18 mouse cellular contexts compared by ENCODE assay signal in the genomic region with DNA sequence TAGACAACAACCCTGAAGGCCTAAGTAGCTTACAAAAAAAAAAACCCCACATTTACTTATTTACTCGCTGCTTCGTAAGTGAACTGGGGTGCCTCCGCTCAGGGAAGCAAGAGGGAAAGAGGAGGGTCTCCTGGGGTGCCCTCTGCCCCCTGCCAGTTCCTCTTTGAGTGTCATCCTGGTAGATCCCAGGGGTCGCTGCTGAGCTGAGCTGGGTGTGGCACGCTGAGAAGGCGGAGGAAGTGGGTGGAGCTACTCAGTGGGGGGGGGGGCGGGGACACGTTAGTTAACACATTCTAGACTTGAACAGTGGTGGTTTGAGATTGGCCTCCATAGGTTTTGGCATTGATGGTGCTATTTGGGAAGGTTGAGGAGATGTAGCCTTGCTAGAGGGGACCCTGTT. TPM values are rescaled to one million over a fixed set of nuclear protein-coding genes. Genes with fewer than 3 reads are reported as not detected.
DNase-seq lines count a peak whose midpoint lies in the region; ATAC-seq lines count a peak whose summit lies in the region.
"Had no signal": no experiment of that assay in that cellular context is flagged by ENCODE, and none has a peak within 500 bp of the region (broad histone marks: within the 10 kb centered on the region; RNA-seq: fewer than 3 reads in every experiment).

No protein-coding gene starts in this region.

- H3K9ac ChIP-seq in liver, embryonic 13.5 days = no peak overlapping the region
- no peak overlapping the region for H3K9ac ChIP-seq in liver, embryonic 12.5 days
- H3K9ac ChIP-seq: embryonic facial prominence, embryonic 12.5 days; forebrain, postnatal 0 days; hindbrain, embryonic 12.5 days; liver, embryonic 15.5 days had no signal

- no peaks in the 10 kb centered on the region for H3K9me3 ChIP-seq in liver, embryonic 13.5 days (replicated peaks)
- H3K9me3 ChIP-seq in liver, embryonic 12.5 days (replicated peaks) = no peaks in the 10 kb centered on the region
- no peaks in the 10 kb centered on the region for H3K9me3 ChIP-seq in hindbrain, embryonic 10.5 days
- H3K9me3 ChIP-seq: embryonic facial prominence, embryonic 12.5 days; hindbrain, embryonic 12.5 days; liver, embryonic 15.5 days; midbrain, embryonic 10.5 days had no signal

- peaks cover 26% of the 10 kb centered on the region for H3K4me1 ChIP-seq in liver, embryonic 13.5 days (replicated peaks)
- H3K4me1 ChIP-seq in liver, embryonic 12.5 days = peaks cover 25% of the 10 kb centered on the region
- peaks cover 29% of the 10 kb centered on the region for H3K4me1 ChIP-seq in hindbrain, embryonic 10.5 days (replicated peaks)
- H3K4me1 ChIP-seq: liver, embryonic 15.5 days had no signal

- H3K4me3 ChIP-seq in liver, embryonic 13.5 days (replicated peaks) = no peak overlapping the region
- H3K4me3 ChIP-seq in liver, embryonic 12.5 days = no peak overlapping the region
- H3K4me3 ChIP-seq in hindbrain, embryonic 10.5 days = no peak overlapping the region
- H3K4me3 ChIP-seq: embryonic facial prominence, embryonic 12.5 days; gastrocnemius, adult 2 months; hindbrain, embryonic 12.5 days; layer of hippocampus, adult 2 months; liver, embryonic 15.5 days; midbrain, embryonic 10.5 days had no signal

- no peak for ATAC-seq in liver, embryonic 13.5 days (ENCODE audit: low read depth)
- no peak for ATAC-seq in liver, embryonic 12.5 days
- ATAC-seq in megakaryocyte progenitor cell, adult 5-6 weeks (replicated peaks; ENCODE audit: poor library complexity) = peak; percentile 72
- no peak for ATAC-seq in megakaryocyte-erythroid progenitor cell, adult 5-6 weeks (replicated peaks; ENCODE audit: low FRiP score, low TSS enrichment, poor library complexity, severe bottlenecking)
- ATAC-seq: forebrain, postnatal 0 days had no signal

- DNase-seq in liver, embryonic 13.5 days = peak; percentile 35
- DNase-seq in R1 (ENCODE audit: low read depth, low spot score) = peak; percentile 69
- peak; percentile 44 to 48 for DNase-seq in thymus, postnatal 36 days
- no peak for DNase-seq in hindbrain, embryonic 10.5 days (ENCODE audit: low spot score)
- no peak for DNase-seq in urinary bladder, adult 2 months (ENCODE audit: low spot score)
- DNase-seq: cerebellum, adult 8-10 months; forebrain, postnatal 0 days; gastrocnemius, adult 2 months; left cerebral cortex, postnatal 4 days; right cerebral cortex, postnatal 25 days had no signal

- H3K36me3 ChIP-seq in liver, embryonic 13.5 days = no peaks in the 10 kb centered on the region
- H3K36me3 ChIP-seq in liver, embryonic 12.5 days = no peaks in the 10 kb centered on the region
- H3K36me3 ChIP-seq in hindbrain, embryonic 10.5 days = no peaks in the 10 kb centered on the region
- H3K36me3 ChIP-seq: embryonic facial prominence, embryonic 12.5 days; hindbrain, embryonic 12.5 days; liver, embryonic 15.5 days; midbrain, embryonic 10.5 days had no signal

- no peak overlapping the region for H3K4me2 ChIP-seq in liver, embryonic 13.5 days
- no peak overlapping the region for H3K4me2 ChIP-seq in liver, embryonic 12.5 days
- H3K4me2 ChIP-seq: embryonic facial prominence, embryonic 12.5 days; hindbrain, embryonic 12.5 days; liver, embryonic 15.5 days had no signal

- no peaks in the 10 kb centered on the region for H3K27me3 ChIP-seq in liver, embryonic 13.5 days
- H3K27me3 ChIP-seq in liver, embryonic 12.5 days (replicated peaks) = peaks cover 12% of the 10 kb centered on the region; the same call in 1 of the 2 replicates
- H3K27me3 ChIP-seq in hindbrain, embryonic 10.5 days (ENCODE audit: insufficient read depth, poor library complexity, severe bottlenecking) = no peaks in the 10 kb centered on the region
- H3K27me3 ChIP-seq: embryonic facial prominence, embryonic 12.5 days; hindbrain, embryonic 12.5 days; liver, embryonic 15.5 days had no signal

- H3K27ac ChIP-seq in liver, embryonic 13.5 days = no peak overlapping the region
- H3K27ac ChIP-seq in liver, embryonic 12.5 days = no peak overlapping the region
- no peak overlapping the region for H3K27ac ChIP-seq in hindbrain, embryonic 10.5 days
- H3K27ac ChIP-seq: embryonic facial prominence, embryonic 12.5 days; gastrocnemius, adult 2 months; hindbrain, embryonic 12.5 days; layer of hippocampus, adult 2 months; liver, embryonic 15.5 days; midbrain, embryonic 10.5 days had no signal

- WGBS in liver, embryonic 13.5 days (ENCODE audit: insufficient replicate concordance) = 24% methylated on average over 8 of the region's 8 CpGs
- WGBS in liver, embryonic 12.5 days (ENCODE audit: insufficient replicate concordance) = 31% methylated on average over 8 of the region's 8 CpGs
- 60% methylated on average over 8 of the region's 8 CpGs for WGBS in hindbrain, embryonic 10.5 days

RNA-seq across cellular contexts. Expression of a gene that starts 11.2 kb away (rescaled TPM):
- 7.4 and 7.7 TPM in 2 replicates for polyA plus RNA-seq in liver, embryonic 13.5 days (2015; fragmentation: Nextera tagmentation; extraction: Ambion mirVana)
- polyA plus RNA-seq in liver, embryonic 12.5 days (2016; fragmentation: Nextera tagmentation; extraction: Ambion mirVana) = 9.8 and 10.8 TPM in 2 replicates
- total RNA-seq in megakaryocyte progenitor cell, adult 5-6 weeks (2015) = 19.1 and 20.1 TPM in 2 replicates
- total RNA-seq in megakaryocyte progenitor cell, adult 5-6 weeks (2017) = 6.3 and 11.3 TPM in 2 replicates
- 20.4 and 22.0 TPM in 2 replicates for total RNA-seq in megakaryocyte-erythroid progenitor cell, adult 5-6 weeks (2014; fragmentation: Nextera tagmentation)
- 6.0 and 16.3 TPM in 2 replicates for total RNA-seq in megakaryocyte-erythroid progenitor cell, adult 5-6 weeks (2017)
- polyA plus RNA-seq in hindbrain, embryonic 10.5 days (2016; fragmentation: Nextera tagmentation; extraction: Ambion mirVana) = 16.4 and 16.8 TPM in 2 replicates
- 11.2 and 11.3 TPM in 2 replicates for polyA plus RNA-seq in urinary bladder, adult 2 months (2012; rRNA removed)

Comparison
In these comparisons a context has a peak if more than half of its experiments do, and no peak if none do; other contexts are left out.
1. DNase-seq: peak in liver, embryonic 13.5 days (single experiment), R1 (single experiment) and thymus, postnatal 36 days (2 of 2); none in hindbrain, embryonic 10.5 days (single experiment) and urinary bladder, adult 2 months (single experiment).